Mouse (Mus musculus) erythroblast, embryonic 14.5 days (primary cell): ENCODE results near the gene Arf6. TPM values are rescaled to one million over a fixed set of nuclear protein-coding genes. Genes with fewer than 3 reads are reported as not detected.
"Not testable (repeated sequence)": the region's sequence is repeated elsewhere in the genome, so short reads cannot be mapped to it uniquely, and the experiment has no call there.

Source experiments
- H3K27me3 ChIP-seq: 2 replicates; pipeline ENCODE4 v1.6.1; 2012; ENCODE audit warnings: inconsistent platforms; ENCODE audit not compliant: control insufficient read depth
- H3K36me3 ChIP-seq: 2 replicates; pipeline ENCODE4 v1.6.1; 2012; ENCODE audit warnings: mild to moderate bottlenecking, inconsistent platforms; ENCODE audit not compliant: control insufficient read depth
- H3K4me1 ChIP-seq: 2 replicates; pipeline ENCODE4 v1.6.1; 2012; ENCODE audit warnings: inconsistent platforms; ENCODE audit not compliant: control insufficient read depth
- H3K4me3 ChIP-seq: replicated peaks from 2 replicates; pipeline ENCODE3; 2012; ENCODE audit warnings: moderate library complexity, mild to moderate bottlenecking, inconsistent platforms
- H3K9me3 ChIP-seq: 2 replicates; pipeline ENCODE4 v1.6.1; 2012; ENCODE audit warnings: low read length, inconsistent platforms, mixed read lengths; ENCODE audit not compliant: control insufficient read depth
- GATA1 ChIP-seq: IDR thresholded peaks from 2 replicates; pipeline ENCODE4 v1.6.1; 2012; ENCODE audit warnings: low read length, inconsistent platforms, mixed read lengths
- TAL1 ChIP-seq: IDR thresholded peaks from 3 replicates; pipeline ENCODE4 v1.6.1; 2012; ENCODE audit warnings: low read length, inconsistent platforms, mixed read lengths
- polyA plus RNA-seq: library from polyadenylated mRNA; stranded (reverse); fragments of >175 nt; gene quantifications from 2 replicates; pipeline ENCODE4 v1.2.3, GENCODE M21; 2012

Gene Arf6
- polyA plus RNA-seq, 1 experiment, result 24.7 TPM

DNA sequence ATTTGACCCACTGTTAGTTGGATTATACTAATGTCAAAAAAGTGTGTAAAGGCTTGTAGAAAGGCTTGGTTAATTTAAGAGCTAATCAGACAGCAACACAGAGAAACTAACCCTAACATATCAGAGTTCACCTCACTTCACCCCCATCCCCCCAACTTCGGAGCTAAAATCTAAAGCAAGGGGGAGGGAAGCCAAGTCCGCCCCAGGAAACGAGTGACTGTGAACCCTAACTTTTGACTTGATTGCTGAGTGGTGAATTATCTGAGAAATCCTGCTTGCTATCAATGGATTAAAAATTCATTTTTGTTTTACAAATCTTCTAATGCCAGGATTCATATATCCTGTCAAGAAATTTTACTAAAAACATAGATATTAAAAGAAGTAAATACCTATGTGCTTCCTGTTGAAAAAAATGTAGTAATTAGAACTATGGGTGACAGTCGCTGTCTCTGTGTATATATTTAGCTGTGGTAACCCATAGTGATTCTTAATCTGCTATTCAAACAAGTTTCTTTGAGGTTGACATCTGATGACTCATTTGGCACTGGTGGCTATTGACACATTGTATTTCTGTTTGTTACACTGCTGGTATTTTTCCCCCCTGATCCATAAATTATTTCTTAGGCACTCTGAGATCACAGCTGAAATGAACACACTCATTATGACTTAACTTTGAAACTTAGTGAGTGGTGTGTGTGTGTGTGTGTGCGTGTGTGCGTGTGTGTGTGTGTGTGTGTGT, 13.8 kb downstream of the Arf6 start:
- no peak overlapping the region for H3K4me3 ChIP-seq
- TF ChIP-seq GATA1 (no peak), TAL1 (no peak)
- peaks cover 15% of the 10 kb centered on the region for H3K36me3 ChIP-seq
- H3K9me3 ChIP-seq, result no peaks in the 10 kb centered on the region
- no peaks in the 10 kb centered on the region for H3K27me3 ChIP-seq
- H3K4me1 ChIP-seq, result peaks cover 20% of the 10 kb centered on the region

DNA sequence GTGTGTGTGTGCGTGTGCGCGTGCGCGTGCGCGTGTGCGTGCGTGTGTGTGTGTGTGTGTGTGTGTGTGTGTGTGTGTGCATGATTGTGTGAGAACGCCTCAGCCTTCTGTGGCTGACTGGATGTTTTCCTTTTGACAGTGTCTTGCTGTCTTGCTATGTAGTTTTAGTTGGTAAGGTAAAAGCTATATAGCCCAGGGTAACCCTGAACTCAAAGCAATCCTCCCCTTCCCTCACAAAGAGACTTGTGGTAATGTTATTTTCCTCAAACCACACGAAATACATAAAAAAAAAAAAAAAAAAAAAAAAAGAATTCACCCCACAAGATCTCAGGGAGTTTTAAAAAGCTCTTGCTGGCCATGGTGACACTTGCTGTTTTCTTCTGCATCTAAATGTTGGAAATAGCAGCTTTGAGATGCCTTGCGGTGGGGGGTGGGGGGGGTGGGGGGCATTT, 14.4 kb downstream of the Arf6 start:
- not testable (repeated sequence) for H3K36me3 ChIP-seq, H3K9me3 ChIP-seq, H3K4me3 ChIP-seq, H3K27me3 ChIP-seq
- H3K4me1 ChIP-seq, result peaks cover 19% of the 10 kb centered on the region

DNA sequence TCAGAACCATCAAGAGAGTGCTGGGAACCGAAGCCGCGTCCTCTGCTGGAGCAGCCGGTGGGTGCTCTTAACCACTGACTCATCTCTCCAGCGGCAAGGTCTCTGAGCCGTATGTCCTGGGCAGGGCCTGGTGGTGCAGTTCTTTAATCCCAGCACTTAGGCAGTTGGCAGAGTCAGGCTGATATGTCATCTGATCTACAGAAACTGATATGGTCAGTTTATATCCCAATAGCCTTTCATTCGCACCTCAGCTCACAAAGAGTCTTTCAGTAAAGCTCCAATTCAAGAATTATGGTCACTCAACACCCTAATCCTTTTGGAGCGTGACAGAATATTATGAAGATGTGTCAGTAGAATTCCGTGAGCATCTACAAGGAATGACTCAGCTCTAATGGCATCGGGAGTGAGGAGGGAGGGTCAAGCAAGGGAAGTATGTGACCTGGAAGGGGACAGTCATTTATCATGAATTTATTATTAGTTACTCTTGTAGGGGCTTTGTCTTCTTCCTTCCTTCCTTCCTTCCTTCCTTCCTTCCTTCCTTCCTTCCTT, 16.4 kb downstream of the Arf6 start:
- Histone ChIP-seq H3K27me3 (no peaks in the 10 kb centered on the region), H3K36me3 (no peaks in the 10 kb centered on the region), H3K9me3 (no peaks in the 10 kb centered on the region), H3K4me1 (peaks cover 3% of the 10 kb centered on the region), H3K4me3 (no peak overlapping the region)
- TF ChIP-seq GATA1 (no peak), TAL1 (no peak)

DNA sequence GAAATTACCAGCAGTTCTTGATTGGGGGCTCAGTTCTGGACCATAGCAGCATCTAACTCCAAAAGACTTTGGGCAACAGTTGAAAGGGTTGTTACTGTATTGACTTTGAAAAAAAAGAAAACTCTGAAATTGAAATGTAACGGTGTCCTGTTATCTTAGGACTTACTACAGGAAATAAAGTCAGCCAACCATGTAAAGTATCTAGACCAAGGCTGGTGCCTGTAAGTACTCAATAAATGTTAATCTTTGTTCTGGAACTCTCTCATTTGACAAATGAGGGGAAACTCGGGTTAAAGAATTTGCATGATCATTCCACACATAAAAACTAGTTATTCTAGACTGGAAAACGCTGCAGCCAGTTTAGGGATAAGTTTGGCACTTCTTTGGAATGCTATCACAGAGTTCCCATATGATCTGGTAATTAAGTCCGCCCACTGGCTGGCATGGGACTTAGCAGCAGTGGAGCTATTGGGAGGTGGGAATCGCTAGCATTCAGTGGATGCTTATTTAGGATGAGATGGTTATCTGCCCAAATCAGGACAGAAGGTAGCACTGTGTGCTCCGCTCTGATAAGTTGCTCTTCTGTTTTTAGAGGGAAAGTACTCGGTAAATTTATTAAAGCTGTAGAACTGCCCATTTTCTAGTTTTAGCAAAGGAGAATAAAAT, 17.5 kb downstream of the Arf6 start:
- Histone ChIP-seq H3K9me3 (no peaks in the 10 kb centered on the region), H3K27me3 (no peaks in the 10 kb centered on the region), H3K36me3 (no peaks in the 10 kb centered on the region), H3K4me3 (no peak overlapping the region), H3K4me1 (peaks cover 3% of the 10 kb centered on the region)
- TF ChIP-seq GATA1, result no peak
- TF ChIP-seq TAL1, result no peak

DNA sequence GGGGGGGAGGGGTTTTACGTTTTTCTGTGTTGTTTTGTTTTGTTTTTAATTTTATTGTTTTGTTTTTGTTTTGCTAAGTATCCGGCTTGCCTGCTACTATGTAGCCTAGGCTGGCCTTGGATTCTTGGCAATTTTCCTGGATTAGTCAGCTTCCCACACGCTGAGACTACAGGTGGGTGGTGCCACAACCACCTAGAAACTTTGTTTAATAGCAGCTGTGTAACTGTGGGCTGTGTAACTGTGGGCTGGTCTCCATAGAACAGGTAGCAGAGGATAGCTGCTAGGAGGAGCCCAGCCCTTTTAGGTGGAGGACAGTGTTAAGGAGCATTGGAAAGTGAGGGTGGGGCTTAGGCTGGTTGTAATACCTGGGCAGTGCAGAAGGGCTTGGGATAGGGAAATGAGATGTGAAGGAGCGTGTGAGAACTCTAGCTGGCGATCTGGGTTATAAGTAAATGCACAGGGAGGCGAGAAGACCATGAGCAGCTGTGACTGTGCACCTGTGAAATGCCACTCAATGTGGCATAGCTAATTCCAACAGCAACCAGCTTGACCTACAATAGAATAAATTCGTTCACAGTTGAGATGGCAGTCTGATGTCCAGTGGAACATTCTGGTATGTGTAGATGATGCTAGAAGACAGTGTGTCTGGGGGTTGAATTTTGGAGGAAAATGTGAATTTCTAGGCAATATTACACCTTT, 18.2 kb downstream of the Arf6 start:
- Histone ChIP-seq H3K4me1 (peaks cover 5% of the 10 kb centered on the region), H3K4me3 (no peak overlapping the region), H3K9me3 (no peaks in the 10 kb centered on the region), H3K36me3 (no peaks in the 10 kb centered on the region), H3K27me3 (peaks cover 2% of the 10 kb centered on the region; the same call in 1 of the 2 replicates)
- TF ChIP-seq TAL1 (no peak), GATA1 (no peak)

DNA sequence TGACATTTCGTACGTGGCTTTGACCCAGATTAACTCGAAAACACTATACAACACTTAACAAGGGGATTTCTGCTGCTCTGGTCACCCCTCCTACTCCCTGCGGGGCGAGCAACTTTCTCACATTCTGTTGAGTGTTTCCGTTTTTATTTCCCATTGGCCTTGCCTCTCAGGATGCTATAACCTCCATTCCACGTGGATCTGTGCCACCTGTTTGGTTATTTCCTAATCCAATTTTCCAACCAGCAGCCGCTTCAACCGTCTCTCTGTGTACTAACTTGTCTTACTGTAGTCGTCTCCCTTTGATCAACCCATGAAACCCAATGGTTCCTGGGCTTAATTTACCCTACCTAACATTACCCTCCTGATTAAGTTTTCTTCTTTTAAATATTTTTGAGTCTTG, 21.1 kb downstream of the Arf6 start:
- Histone ChIP-seq H3K4me1 (peaks cover 5% of the 10 kb centered on the region), H3K27me3 (peaks cover 2% of the 10 kb centered on the region; the same call in 1 of the 2 replicates), H3K9me3 (no peaks in the 10 kb centered on the region), H3K36me3 (no peaks in the 10 kb centered on the region), H3K4me3 (no peak overlapping the region)
- no peak for TF ChIP-seq TAL1
- no peak for TF ChIP-seq GATA1

DNA sequence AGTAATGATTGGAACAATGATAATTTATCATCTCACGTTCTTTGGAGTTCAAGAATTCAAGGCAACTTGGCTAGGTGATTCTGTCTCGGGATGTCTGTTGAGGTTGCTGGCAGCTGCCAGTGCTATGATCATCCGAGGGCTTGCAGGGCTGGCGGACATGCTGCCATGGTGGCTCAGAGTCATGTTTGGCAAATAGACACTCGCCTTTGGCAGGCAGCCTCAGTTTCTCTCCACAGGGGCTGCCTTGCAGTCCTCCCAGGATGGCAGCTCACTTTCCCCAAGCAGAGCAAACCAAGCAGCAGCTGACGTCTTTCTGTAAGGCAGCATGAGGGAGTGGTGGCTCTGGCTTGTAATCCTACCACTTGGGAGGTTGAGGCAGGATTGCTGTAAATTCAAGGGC, 22.5 kb downstream of the Arf6 start:
- TF ChIP-seq GATA1 (no peak), TAL1 (no peak)
- Histone ChIP-seq H3K4me3 (no peak overlapping the region), H3K9me3 (no peaks in the 10 kb centered on the region), H3K4me1 (peaks cover 5% of the 10 kb centered on the region), H3K27me3 (peaks cover 2% of the 10 kb centered on the region; the same call in 1 of the 2 replicates), H3K36me3 (no peaks in the 10 kb centered on the region)

DNA sequence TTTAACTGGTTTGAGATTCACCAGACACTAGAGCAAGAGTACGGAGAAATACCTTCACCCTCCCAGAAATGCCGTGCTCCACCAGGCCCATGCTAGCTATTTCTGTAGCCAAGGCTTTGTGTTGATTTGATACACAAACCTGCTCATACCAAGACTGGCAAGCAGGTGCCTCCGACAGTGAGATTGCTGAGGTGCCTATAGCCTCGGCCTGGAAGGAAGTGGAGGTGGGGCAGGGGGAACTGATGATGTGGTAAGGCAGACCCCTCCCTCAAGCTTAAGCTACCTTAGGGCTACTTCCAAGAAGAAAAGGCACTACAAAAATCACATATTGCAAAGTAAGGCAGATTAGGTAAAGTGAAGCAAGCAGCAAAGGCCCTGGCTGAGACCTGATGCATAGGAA, 28.4 kb downstream of the Arf6 start:
- Histone ChIP-seq H3K9me3 (no peaks in the 10 kb centered on the region), H3K4me3 (no peak overlapping the region), H3K27me3 (no peaks in the 10 kb centered on the region), H3K36me3 (no peaks in the 10 kb centered on the region), H3K4me1 (no peaks in the 10 kb centered on the region)
- TF ChIP-seq GATA1 (no peak), TAL1 (no peak)

DNA sequence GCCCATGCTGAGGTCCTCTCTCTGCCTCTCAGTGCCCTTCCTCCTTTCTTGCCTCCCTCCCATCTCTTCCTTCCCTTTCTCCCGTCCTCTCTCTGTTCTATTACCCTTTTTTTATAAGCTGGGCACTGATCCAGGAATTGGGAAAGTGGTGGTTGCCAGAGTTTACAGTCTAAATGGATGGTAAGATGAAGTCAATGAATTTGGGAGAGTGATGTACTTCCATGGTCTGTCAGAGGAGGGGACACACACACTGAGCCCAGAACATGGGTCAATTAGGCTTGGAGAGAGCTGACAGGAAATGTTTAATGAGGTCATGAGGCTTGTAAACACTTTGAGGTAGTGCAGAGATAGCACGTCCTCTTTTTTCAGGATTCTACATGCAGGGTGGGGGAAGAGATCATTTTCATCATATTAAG, 28.9 kb downstream of the Arf6 start:
- Histone ChIP-seq H3K4me3 (no peak overlapping the region), H3K36me3 (no peaks in the 10 kb centered on the region), H3K4me1 (no peaks in the 10 kb centered on the region), H3K9me3 (no peaks in the 10 kb centered on the region), H3K27me3 (no peaks in the 10 kb centered on the region)
- TF ChIP-seq GATA1 (no peak), TAL1 (no peak)
